Mouse (Mus musculus) erythroblast, adult 5-6 weeks (primary cell): ENCODE data around the gene Tagln3. TPM values are rescaled to one million over a fixed set of nuclear protein-coding genes. Genes with fewer than 3 reads are reported as not detected.
A peak's percentile ranks its signal among the peaks of the same experiment; 100 is the strongest.

Experiments used
- ATAC-seq: replicated peaks from 2 replicates; pipeline ENCODE4 v1.8.0; 2016; ENCODE audit warnings: moderate number of reproducible peaks, mild to moderate bottlenecking, moderate TSS enrichment, inconsistent platforms; ENCODE audit not compliant: poor library complexity, low FRiP score, severe bottlenecking
- total RNA-seq, 2 experiments: library from RNA; stranded (forward) in 1 of 2; stranded (reverse) in 1 of 2; fragments of 150-400 nt in 1 of 2; fragments of 200-764, 138-1000 nt in 1 of 2; gene quantifications; 2 replicates each; pipeline versions ENCODE4 v1.2.3 to v1.2.4; 2015 to 2017; ENCODE audit warnings: low replicate concordance in 2 of 2

Gene Tagln3
- 0.77 TPM in 1 of 2 replicates, not detected in the other for total RNA-seq (2015; ENCODE audit: low replicate concordance)
- total RNA-seq (2017; ENCODE audit: low replicate concordance): 1.4 TPM in 1 of 2 replicates, not detected in the other

GRCm38 (mm10) chr16:45724061-45724741, at the start of gene Tagln3:
Gene Tagln3 (minus strand): TSS chr16:45724608.
- ATAC-seq: no peak

- ATAC-seq: no peak
These were observed 46.5 kb upstream of the Tagln3 start for GRCm38 (mm10) chr16:45770914-45771313.

- no peak for ATAC-seq
These were observed 43.6 kb upstream of the Tagln3 start for GRCm38 (mm10) chr16:45767853-45768640.

- no peak for ATAC-seq
These were observed 43.0 kb upstream of the Tagln3 start for GRCm38 (mm10) chr16:45767434-45767833.

- no peak for ATAC-seq
These were observed 41.5 kb upstream of the Tagln3 start for GRCm38 (mm10) chr16:45765801-45766494.

GRCm38 (mm10) chr16:45765102-45765501, 40.7 kb upstream of the Tagln3 start:
- ATAC-seq: no peak

GRCm38 (mm10) chr16:45762859-45763505, 38.6 kb upstream of the Tagln3 start:
- no peak for ATAC-seq

- ATAC-seq: no peak
These were observed 37.0 kb upstream of the Tagln3 start for GRCm38 (mm10) chr16:45761425-45761824.

GRCm38 (mm10) chr16:45758726-45759269, 34.4 kb upstream of the Tagln3 start:
- ATAC-seq: no peak

- ATAC-seq: no peak
These were observed 33.1 kb upstream of the Tagln3 start for GRCm38 (mm10) chr16:45757421-45758078.

GRCm38 (mm10) chr16:45756855-45757254, 32.4 kb upstream of the Tagln3 start:
- no peak for ATAC-seq

GRCm38 (mm10) chr16:45743591-45744144, 19.3 kb upstream of the Tagln3 start:
- no peak for ATAC-seq

GRCm38 (mm10) chr16:45742615-45743476, 18.4 kb upstream of the Tagln3 start, which contains the start of gene Abhd10:
Gene Abhd10 (minus strand): TSS chr16:45742955.
- peak; percentile 92 for ATAC-seq

GRCm38 (mm10) chr16:45737880-45738279, 13.5 kb upstream of the Tagln3 start:
- ATAC-seq: no peak

GRCm38 (mm10) chr16:45736724-45737123, 12.3 kb upstream of the Tagln3 start:
- ATAC-seq: no peak

- ATAC-seq: no peak
These were observed 4.8 kb upstream of the Tagln3 start for GRCm38 (mm10) chr16:45729163-45729562.

- no peak for ATAC-seq
These were observed 314 bp upstream of the Tagln3 start for GRCm38 (mm10) chr16:45724742-45725102.
